Mouse (Mus musculus): ENCODE measurements around the gene Bex2. TPM values are rescaled to one million over a fixed set of nuclear protein-coding genes. Genes with fewer than 3 reads are reported as not detected.

Gene Bex2
- total RNA-seq, 2 experiments from 2014 or later: not detected

Other genes with a start within 250 kb of the Bex2 start
- gene Gprasp2, start 229.2 kb downstream of the Bex2 start, total RNA-seq (2015; ENCODE audit: low replicate concordance): not detected in 2 replicates
- not detected in 2 replicates for gene Gprasp2, start 229.2 kb downstream of the Bex2 start, total RNA-seq (2017; ENCODE audit: low replicate concordance)
- not detected in 2 replicates for gene Arxes2, start 74.4 kb downstream of the Bex2 start, total RNA-seq (2015; ENCODE audit: low replicate concordance)
- not detected in 2 replicates for gene Arxes2, start 74.4 kb downstream of the Bex2 start, total RNA-seq (2017; ENCODE audit: low replicate concordance)
- not detected in 2 replicates for gene Arxes1, start 34.9 kb downstream of the Bex2 start, total RNA-seq (2015; ENCODE audit: low replicate concordance)
- not detected in 2 replicates for gene Arxes1, start 34.9 kb downstream of the Bex2 start, total RNA-seq (2017; ENCODE audit: low replicate concordance)
- gene Nxf3, start 17.0 kb upstream of the Bex2 start, total RNA-seq (2015; ENCODE audit: low replicate concordance): 1.9 and 2.5 TPM in 2 replicates
- 0.17 and 0.28 TPM in 2 replicates for gene Nxf3, start 17.0 kb upstream of the Bex2 start, total RNA-seq (2017; ENCODE audit: low replicate concordance)
- gene Bex4, start 70.8 kb upstream of the Bex2 start, total RNA-seq (2015; ENCODE audit: low replicate concordance): 10.7 and 16.7 TPM in 2 replicates
- 11.8 and 12.5 TPM in 2 replicates for gene Bex4, start 70.8 kb upstream of the Bex2 start, total RNA-seq (2017; ENCODE audit: low replicate concordance)
- gene Tceal8, start 104.1 kb upstream of the Bex2 start, total RNA-seq (2015; ENCODE audit: low replicate concordance): 20.7 and 26.5 TPM in 2 replicates
- 31.0 and 39.6 TPM in 2 replicates for gene Tceal8, start 104.1 kb upstream of the Bex2 start, total RNA-seq (2017; ENCODE audit: low replicate concordance)
- gene Tceal5, start 135.6 kb upstream of the Bex2 start, total RNA-seq (2015; ENCODE audit: low replicate concordance): not detected in 2 replicates
- gene Tceal5, start 135.6 kb upstream of the Bex2 start, total RNA-seq (2017; ENCODE audit: low replicate concordance): not detected in 2 replicates
- gene Tceal7, start 146.5 kb upstream of the Bex2 start, total RNA-seq (2015; ENCODE audit: low replicate concordance): not detected in 2 replicates
- not detected in 2 replicates for gene Tceal7, start 146.5 kb upstream of the Bex2 start, total RNA-seq (2017; ENCODE audit: low replicate concordance)
- gene Bex1, start 147.3 kb upstream of the Bex2 start, total RNA-seq (2015; ENCODE audit: low replicate concordance): not detected in 2 replicates
- not detected in 2 replicates for gene Bex1, start 147.3 kb upstream of the Bex2 start, total RNA-seq (2017; ENCODE audit: low replicate concordance)
- 15.6 and 21.3 TPM in 2 replicates for gene Tceal9, start 176.8 kb upstream of the Bex2 start, total RNA-seq (2015; ENCODE audit: low replicate concordance)
- 32.2 and 49.5 TPM in 2 replicates for gene Tceal9, start 176.8 kb upstream of the Bex2 start, total RNA-seq (2017; ENCODE audit: low replicate concordance)
- 25.1 and 47.8 TPM in 2 replicates for gene Bex3, start 202.0 kb upstream of the Bex2 start, total RNA-seq (2015; ENCODE audit: low replicate concordance)
- 16.9 and 24.5 TPM in 2 replicates for gene Bex3, start 202.0 kb upstream of the Bex2 start, total RNA-seq (2017; ENCODE audit: low replicate concordance)

Measured in erythroblast, adult 5-6 weeks (primary cell).